Mouse (Mus musculus) liver, adult (tissue): ENCODE measurements around the gene Fam172a.

Source experiments
- GATA4 ChIP-seq: IDR thresholded peaks from 2 replicates; pipeline ENCODE4 v1.6.1; 2014; ENCODE audit warnings: mild to moderate bottlenecking, low read length; ENCODE audit not compliant: insufficient replicate concordance

The Fam172a gene

GRCm38 (mm10) chr13:77900843-77901242 is 199.0 kb downstream of the Fam172a start:
- TF ChIP-seq GATA4, result no peak

- no peak for TF ChIP-seq GATA4
Measured at GRCm38 (mm10) chr13:77909184-77909583, 207.4 kb downstream of the Fam172a start.

GRCm38 (mm10) chr13:77922834-77923233 is 221.0 kb downstream of the Fam172a start:
- TF ChIP-seq GATA4, result no peak

- no peak for TF ChIP-seq GATA4
Measured at GRCm38 (mm10) chr13:77957611-77958010, 255.8 kb downstream of the Fam172a start.

- TF ChIP-seq GATA4, result no peak
Measured at GRCm38 (mm10) chr13:77959493-77960272, 257.9 kb downstream of the Fam172a start.

GRCm38 (mm10) chr13:77976248-77976647 is 274.4 kb downstream of the Fam172a start:
- no peak for TF ChIP-seq GATA4

GRCm38 (mm10) chr13:77977121-77977520 is 275.3 kb downstream of the Fam172a start:
- no peak for TF ChIP-seq GATA4

- TF ChIP-seq GATA4, result no peak
Measured at GRCm38 (mm10) chr13:77982105-77982851, 280.4 kb downstream of the Fam172a start.

- no peak for TF ChIP-seq GATA4
Measured at GRCm38 (mm10) chr13:77982852-77983202, 281.0 kb downstream of the Fam172a start.

GRCm38 (mm10) chr13:77991189-77991886 is 289.5 kb downstream of the Fam172a start:
- peak; percentile 36; the same call in 1 of the 2 replicates for TF ChIP-seq GATA4

GRCm38 (mm10) chr13:78004649-78005048 is 302.8 kb downstream of the Fam172a start:
- no peak for TF ChIP-seq GATA4

- no peak for TF ChIP-seq GATA4
Measured at GRCm38 (mm10) chr13:78005344-78005743, 303.5 kb downstream of the Fam172a start.

- TF ChIP-seq GATA4, result no peak
Measured at GRCm38 (mm10) chr13:78010176-78010575, 308.3 kb downstream of the Fam172a start.

- no peak for TF ChIP-seq GATA4
Measured at GRCm38 (mm10) chr13:78024683-78025294, 323.0 kb downstream of the Fam172a start, which contains the start of gene Pou5f2. Gene Pou5f2 (plus strand): TSS chr13:78024902.

- TF ChIP-seq GATA4, result no peak
Measured at GRCm38 (mm10) chr13:78032821-78033220, 331.0 kb downstream of the Fam172a start.
